Mouse (Mus musculus): Measurements from ENCODE around the gene Galk2. TPM values are rescaled to one million over a fixed set of nuclear protein-coding genes. Genes with fewer than 3 reads are reported as not detected.

The Galk2 gene
- total and polyA plus RNA-seq, 3 experiments = 3.1 to 65.0 (median 21.3) TPM

DNA sequence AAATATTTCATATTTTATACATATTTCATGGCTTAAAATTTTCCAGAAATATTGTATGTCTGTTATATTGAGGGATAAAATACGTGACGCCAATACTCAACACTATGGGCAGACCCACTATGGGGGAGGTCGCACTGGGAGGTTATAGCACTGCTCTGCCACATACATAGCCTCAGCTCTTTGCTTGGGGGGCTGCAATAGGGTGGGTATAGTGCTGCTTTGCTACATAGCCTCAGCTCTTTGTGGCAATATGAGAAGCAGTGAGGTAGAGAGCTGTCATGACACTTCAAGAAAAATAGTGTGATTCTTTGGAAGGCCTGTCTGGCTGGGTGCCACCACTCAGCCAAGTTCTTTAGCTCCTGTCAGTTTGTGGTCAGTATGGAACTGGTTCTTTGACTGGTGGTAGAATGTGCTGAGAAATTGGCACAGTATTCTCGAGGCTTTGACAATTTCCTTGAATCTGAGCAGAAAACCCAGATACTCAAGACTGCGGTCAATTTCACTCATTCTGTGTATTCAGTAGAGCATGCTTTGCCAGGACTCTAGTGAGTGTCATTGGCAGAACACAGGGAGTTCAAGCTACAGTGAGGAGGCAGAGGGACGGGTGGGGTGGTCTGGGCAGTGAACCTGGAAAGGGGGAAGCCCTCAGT is 80.2 kb downstream of the Galk2 start:
- peaks cover 52% of the 10 kb centered on the region for H3K36me3 ChIP-seq (replicated peaks)
- ATAC-seq (ENCODE audit: extremely low read depth, insufficient number of reproducible peaks, low FRiP score, poor library complexity, severe bottlenecking) = no peak
- no peaks in the 10 kb centered on the region for H3K4me1 ChIP-seq (ENCODE audit: insufficient read depth, low read depth, low read length)

DNA sequence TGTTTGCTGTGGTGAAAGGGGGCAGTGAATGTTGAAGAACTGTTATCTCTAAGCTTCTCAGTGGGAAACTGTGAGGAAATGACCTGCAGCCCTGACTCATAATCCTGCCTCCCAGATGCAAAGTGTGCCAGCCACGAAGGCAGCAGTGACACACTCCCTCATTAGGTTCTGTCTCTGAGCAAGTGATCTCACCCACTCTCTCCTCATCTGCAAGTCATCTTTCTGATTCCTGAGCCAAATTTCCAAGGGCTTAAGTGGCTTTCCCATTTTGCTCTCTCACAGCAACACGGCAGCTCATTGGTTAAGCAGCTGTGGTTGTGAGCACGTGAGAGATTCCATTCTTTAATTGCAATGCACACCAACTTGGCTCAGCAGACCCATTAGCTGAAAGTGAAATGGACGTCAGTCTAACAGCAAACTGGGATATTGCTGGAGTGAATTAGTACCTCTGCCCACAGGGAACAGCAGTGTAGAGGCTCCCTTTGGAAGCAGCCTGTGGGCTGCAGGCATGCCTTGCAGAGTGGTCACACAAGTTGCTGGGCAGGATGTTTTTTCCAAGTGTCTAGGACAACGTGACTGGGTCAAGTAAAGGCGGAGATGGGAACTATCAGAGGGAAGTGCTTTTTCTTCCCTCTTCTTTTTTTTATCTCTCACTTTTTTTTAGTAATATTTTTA is 82.3 kb downstream of the Galk2 start:
- Histone ChIP-seq H3K36me3 (replicated peaks) (peaks cover 42% of the 10 kb centered on the region), H3K4me3 (ENCODE audit: low read depth, low read length) (no peak overlapping the region), H3K4me1 (ENCODE audit: insufficient read depth, low read depth, low read length) (no peaks in the 10 kb centered on the region), H3K9me3 (replicated peaks) (no peaks in the 10 kb centered on the region), H3K27me3 (ENCODE audit: insufficient read depth, low read length) (no peaks in the 10 kb centered on the region)
- TF ChIP-seq GATA2 (IDR thresholded peaks at IDR 0.05; ENCODE audit: borderline replicate concordance, low read depth, low read length) (no peak), GATA1 (IDR thresholded peaks at IDR 0.05; ENCODE audit: borderline replicate concordance, low read length) (no peak), CTCF (IDR thresholded peaks at IDR 0.05; ENCODE audit: low read depth, low read length) (no peak), TAL1 (conservative IDR thresholded peaks at IDR 0.05; ENCODE audit: low read depth, low read length) (no peak), POLR2AphosphoS5 (IDR thresholded peaks at IDR 0.05; ENCODE audit: insufficient replicate concordance, low read depth, low read length) (no peak)
- DNase-seq (ENCODE audit: low spot score) = no peak
- no peak for ATAC-seq (ENCODE audit: extremely low read depth, insufficient number of reproducible peaks, low FRiP score, poor library complexity, severe bottlenecking)

More for the DNA sequence above, 80.2 kb downstream of the Galk2 start:
- no peaks in the 10 kb centered on the region for H3K9me3 ChIP-seq (replicated peaks)
- no peak overlapping the region for H3K4me3 ChIP-seq (ENCODE audit: low read depth, low read length)
- DNase-seq (ENCODE audit: low spot score) = no peak
- TF ChIP-seq POLR2AphosphoS5 (IDR thresholded peaks at IDR 0.05; ENCODE audit: insufficient replicate concordance, low read depth, low read length) (no peak), CTCF (IDR thresholded peaks at IDR 0.05; ENCODE audit: low read depth, low read length) (no peak), GATA1 (IDR thresholded peaks at IDR 0.05; ENCODE audit: borderline replicate concordance, low read length) (no peak), TAL1 (conservative IDR thresholded peaks at IDR 0.05; ENCODE audit: low read depth, low read length) (no peak), GATA2 (IDR thresholded peaks at IDR 0.05; ENCODE audit: borderline replicate concordance, low read depth, low read length) (no peak)
- H3K27me3 ChIP-seq (ENCODE audit: insufficient read depth, low read length) = no peaks in the 10 kb centered on the region

DNA sequence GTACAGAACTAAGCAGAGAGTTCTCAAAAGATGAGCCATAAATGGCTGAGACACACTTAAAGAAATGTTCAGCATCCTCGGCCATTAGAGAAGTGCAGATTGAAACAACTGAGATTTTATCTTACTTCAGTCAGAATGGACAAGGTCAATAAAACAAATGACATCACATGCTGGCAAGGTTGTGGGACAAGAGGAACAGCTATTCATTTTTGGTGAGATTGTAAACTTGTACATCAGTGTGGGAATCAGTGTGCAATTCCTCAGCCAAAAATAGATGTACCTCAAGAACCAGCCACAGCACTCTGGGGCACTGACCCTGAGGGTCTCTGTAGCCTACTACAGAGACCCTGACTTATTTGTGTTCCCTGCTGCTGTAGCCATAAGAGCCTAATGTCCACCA is 84.4 kb downstream of the Galk2 start:
- no peak for ATAC-seq (ENCODE audit: extremely low read depth, insufficient number of reproducible peaks, low FRiP score, poor library complexity, severe bottlenecking)
- TF ChIP-seq TAL1 (conservative IDR thresholded peaks at IDR 0.05; ENCODE audit: low read depth, low read length) (no peak), POLR2AphosphoS5 (IDR thresholded peaks at IDR 0.05; ENCODE audit: insufficient replicate concordance, low read depth, low read length) (no peak), GATA2 (IDR thresholded peaks at IDR 0.05; ENCODE audit: borderline replicate concordance, low read depth, low read length) (no peak), CTCF (IDR thresholded peaks at IDR 0.05; ENCODE audit: low read depth, low read length) (no peak), GATA1 (IDR thresholded peaks at IDR 0.05; ENCODE audit: borderline replicate concordance, low read length) (no peak)

DNA sequence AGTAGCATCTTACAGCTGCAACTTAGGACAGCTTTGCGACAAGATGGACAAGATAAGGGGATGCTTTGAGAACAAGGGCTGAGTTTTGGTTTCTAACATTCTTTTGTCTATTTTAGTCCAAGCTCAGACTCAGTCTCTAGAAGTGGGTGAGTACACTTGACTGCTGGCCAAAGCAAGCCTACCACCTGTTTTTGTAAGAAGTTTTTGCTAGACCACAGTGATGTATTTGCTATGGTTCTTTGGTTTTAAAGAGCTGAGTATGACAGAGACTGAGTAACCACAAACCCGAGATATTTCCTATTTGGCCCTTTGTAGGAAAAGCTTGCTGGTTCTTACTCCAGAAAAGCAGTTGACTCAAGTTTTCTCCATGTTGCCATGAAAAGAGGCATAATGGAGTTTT is 89.3 kb downstream of the Galk2 start:
- Histone ChIP-seq H3K36me3 (replicated peaks) (peaks cover 44% of the 10 kb centered on the region), H3K4me1 (ENCODE audit: insufficient read depth, low read depth, low read length) (no peaks in the 10 kb centered on the region), H3K9me3 (replicated peaks) (no peaks in the 10 kb centered on the region), H3K27me3 (ENCODE audit: insufficient read depth, low read length) (no peaks in the 10 kb centered on the region), H3K4me3 (ENCODE audit: low read depth, low read length) (no peak overlapping the region)
- no peak for DNase-seq (ENCODE audit: low spot score)
- ATAC-seq (ENCODE audit: extremely low read depth, insufficient number of reproducible peaks, low FRiP score, poor library complexity, severe bottlenecking) = no peak
- TF ChIP-seq CTCF (IDR thresholded peaks at IDR 0.05; ENCODE audit: low read depth, low read length) (no peak), TAL1 (conservative IDR thresholded peaks at IDR 0.05; ENCODE audit: low read depth, low read length) (no peak), GATA1 (IDR thresholded peaks at IDR 0.05; ENCODE audit: borderline replicate concordance, low read length) (no peak), POLR2AphosphoS5 (IDR thresholded peaks at IDR 0.05; ENCODE audit: insufficient replicate concordance, low read depth, low read length) (no peak), GATA2 (IDR thresholded peaks at IDR 0.05; ENCODE audit: borderline replicate concordance, low read depth, low read length) (no peak)

More for the DNA sequence above, 84.4 kb downstream of the Galk2 start:
- Histone ChIP-seq H3K9me3 (replicated peaks) (no peaks in the 10 kb centered on the region), H3K4me1 (ENCODE audit: insufficient read depth, low read depth, low read length) (no peaks in the 10 kb centered on the region), H3K36me3 (replicated peaks) (peaks cover 47% of the 10 kb centered on the region), H3K27me3 (ENCODE audit: insufficient read depth, low read length) (no peaks in the 10 kb centered on the region), H3K4me3 (ENCODE audit: low read depth, low read length) (no peak overlapping the region)
- no peak for DNase-seq (ENCODE audit: low spot score)

DNA sequence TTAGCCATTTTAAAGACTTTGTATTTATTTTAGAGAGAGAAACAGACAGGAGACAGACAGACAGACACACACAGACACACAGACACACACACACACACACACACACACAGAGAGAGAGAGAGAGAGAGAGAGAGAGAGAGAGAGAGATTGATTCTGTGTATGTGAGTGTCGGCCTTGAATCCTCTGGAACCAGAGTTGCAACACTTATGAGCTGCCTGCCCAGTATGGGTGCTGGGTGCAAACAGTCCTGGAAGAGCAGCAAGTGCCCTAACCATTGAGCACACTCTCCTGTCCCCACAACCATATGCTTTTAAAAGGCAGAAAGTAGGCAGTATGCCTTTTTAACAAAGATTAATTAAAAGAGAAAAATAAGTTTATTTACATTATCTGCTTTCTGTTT is 109.9 kb downstream of the Galk2 start:
- no peaks in the 10 kb centered on the region for H3K27me3 ChIP-seq (ENCODE audit: insufficient read depth, low read length)
- H3K4me1 ChIP-seq (ENCODE audit: insufficient read depth, low read depth, low read length) = no peaks in the 10 kb centered on the region
- H3K4me3 ChIP-seq (ENCODE audit: low read depth, low read length) = no peak overlapping the region
- TF ChIP-seq CTCF (IDR thresholded peaks at IDR 0.05; ENCODE audit: low read depth, low read length) = no peak
- no peak for TF ChIP-seq TAL1 (conservative IDR thresholded peaks at IDR 0.05; ENCODE audit: low read depth, low read length)
- TF ChIP-seq GATA2 (IDR thresholded peaks at IDR 0.05; ENCODE audit: borderline replicate concordance, low read depth, low read length) = no peak
- H3K9me3 ChIP-seq (replicated peaks) = no peaks in the 10 kb centered on the region
- no peak for DNase-seq (ENCODE audit: low spot score)
- ATAC-seq (ENCODE audit: extremely low read depth, insufficient number of reproducible peaks, low FRiP score, poor library complexity, severe bottlenecking) = no peak
- peaks cover 47% of the 10 kb centered on the region for H3K36me3 ChIP-seq (replicated peaks)

DNA sequence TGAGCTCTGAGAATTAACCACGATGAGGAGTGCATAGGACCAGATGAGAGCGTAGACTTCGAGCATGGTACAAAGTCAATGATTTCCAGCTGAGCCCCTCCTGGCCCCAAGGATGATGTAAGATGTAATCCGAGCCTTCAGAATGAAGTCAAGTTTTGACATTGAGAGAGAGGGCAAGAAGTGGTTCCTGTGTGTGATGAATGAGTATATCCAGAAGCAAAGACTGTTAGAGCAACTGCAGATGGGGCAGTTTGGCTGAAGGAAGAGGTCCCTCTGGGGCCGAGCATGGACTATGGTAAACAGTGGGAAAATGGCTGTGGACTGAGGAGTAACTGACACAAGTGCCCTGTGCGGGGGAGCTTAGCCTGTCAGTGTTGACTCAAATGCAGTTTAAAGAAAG is 114.3 kb downstream of the Galk2 start:
- TF ChIP-seq GATA2 (IDR thresholded peaks at IDR 0.05; ENCODE audit: borderline replicate concordance, low read depth, low read length) = no peak
- TF ChIP-seq POLR2AphosphoS5 (IDR thresholded peaks at IDR 0.05; ENCODE audit: insufficient replicate concordance, low read depth, low read length) = no peak
- TF ChIP-seq CTCF (IDR thresholded peaks at IDR 0.05; ENCODE audit: low read depth, low read length) = no peak
- TF ChIP-seq GATA1 (IDR thresholded peaks at IDR 0.05; ENCODE audit: borderline replicate concordance, low read length) = no peak
- Histone ChIP-seq H3K27me3 (ENCODE audit: insufficient read depth, low read length) (no peaks in the 10 kb centered on the region), H3K9me3 (replicated peaks) (no peaks in the 10 kb centered on the region), H3K4me1 (ENCODE audit: insufficient read depth, low read depth, low read length) (no peaks in the 10 kb centered on the region), H3K36me3 (replicated peaks) (peaks cover 51% of the 10 kb centered on the region), H3K4me3 (ENCODE audit: low read depth, low read length) (no peak overlapping the region)
- DNase-seq (ENCODE audit: low spot score) = no peak
- no peak for ATAC-seq (ENCODE audit: extremely low read depth, insufficient number of reproducible peaks, low FRiP score, poor library complexity, severe bottlenecking)
